Mouse (Mus musculus) liver, embryonic 14.5 days (tissue): ENCODE measurements around the gene Ccdc154.

Experiments
- CTCF ChIP-seq: IDR thresholded peaks from 2 replicates; pipeline ENCODE4 v1.5.1; 2016; ENCODE audit warnings: antibody characterized with exemption, low read depth, control low read depth
- EP300 ChIP-seq: IDR thresholded peaks from 2 replicates; pipeline ENCODE4 v1.6.1; 2016; ENCODE audit warnings: antibody characterized with exemption, low read depth

- TF ChIP-seq CTCF = no peak
- TF ChIP-seq EP300 = no peak
Observed at GRCm38 (mm10) chr17:25184961-25185360, 22.7 kb downstream of the Ccdc154 start.
